27 mouse cellular contexts compared by ENCODE assay signal in the genomic region with DNA sequence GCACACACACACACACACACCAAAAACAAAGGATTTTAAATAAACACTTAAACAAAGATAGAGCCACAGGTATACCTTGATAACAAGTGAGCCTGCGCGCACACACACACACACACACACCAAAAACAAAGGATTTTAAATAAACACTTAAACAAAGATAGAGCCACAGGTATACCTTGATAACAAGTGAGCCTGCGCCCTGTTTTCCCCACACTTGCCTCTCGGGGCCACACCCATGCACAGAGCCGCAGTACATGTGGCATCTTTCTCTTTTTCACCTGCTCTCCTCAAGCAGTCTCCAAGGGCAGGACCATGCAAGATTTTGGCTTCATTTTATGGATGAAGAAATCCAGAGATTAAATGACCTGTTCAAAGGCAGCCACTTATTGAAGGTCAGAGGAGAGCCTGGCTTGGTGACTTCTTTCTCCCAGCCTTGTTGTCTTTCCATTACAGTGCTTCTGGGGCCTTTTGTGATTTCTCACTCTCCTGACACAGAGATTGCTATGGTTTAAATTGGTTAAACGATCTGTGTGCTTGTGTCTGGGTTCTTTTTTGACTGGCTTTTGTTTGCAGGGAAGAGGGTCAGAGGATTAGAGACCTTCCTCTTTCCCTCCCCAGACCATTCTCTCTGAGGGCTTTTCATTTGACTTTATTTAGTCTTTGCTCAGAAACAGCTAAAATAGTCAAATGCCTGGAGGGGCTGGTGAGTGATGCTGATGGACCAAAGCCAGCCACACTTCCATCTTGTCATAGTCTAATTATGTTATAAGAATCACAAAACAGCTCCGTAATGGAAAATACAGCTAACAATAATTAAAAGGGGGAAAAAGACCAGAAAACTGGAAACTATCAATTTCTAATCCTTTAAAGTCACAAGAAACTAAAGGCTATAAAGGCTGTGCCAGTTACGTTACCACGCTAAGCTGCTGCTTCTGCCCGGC. TPM values are rescaled to one million over a fixed set of nuclear protein-coding genes. Genes with fewer than 3 reads are reported as not detected.
DNase-seq lines count a peak whose midpoint lies in the region; ATAC-seq and TF ChIP-seq lines count a peak whose summit lies in the region.
"Had no signal": no experiment of that assay in that cellular context is flagged by ENCODE, and none has a peak within 500 bp of the region (broad histone marks: within the 10 kb centered on the region; RNA-seq: fewer than 3 reads in every experiment).

No protein-coding gene starts in this region.

- H3K4me2 ChIP-seq in forebrain, postnatal 0 days (ENCODE audit: low read depth), result no peak overlapping the region
- H3K4me2 ChIP-seq: heart, embryonic 11.5 days; hindbrain, embryonic 13.5 days had no signal

- no peaks in the 10 kb centered on the region for H3K4me1 ChIP-seq in forebrain, postnatal 0 days (ENCODE audit: insufficient read depth)
- H3K4me1 ChIP-seq in forebrain, embryonic 10.5 days, result peaks cover 20% of the 10 kb centered on the region
- H3K4me1 ChIP-seq in lung, adult 2 months (ENCODE audit: control insufficient read depth, insufficient read depth, low read length), result no peaks in the 10 kb centered on the region

- peak; percentile 45 for DNase-seq in forebrain, postnatal 0 days
- no peak for DNase-seq in forebrain, embryonic 10.5 days (ENCODE audit: extremely low spot score, low spot score)
- peak; percentile 69 for DNase-seq in lung, postnatal 10 days
- DNase-seq in lung, adult 2 months, result no peak
- DNase-seq in Muller cell, postnatal 12 days (ENCODE audit: inconsistent ontology term), result peak; percentile 40
- DNase-seq in retina, embryonic 14.5 days (ENCODE audit: low spot score), result peak; percentile 42
- DNase-seq in adrenal gland, adult 8-10 months, result no peak
- no peak for DNase-seq in left cerebral cortex, adult 8-10 months (ENCODE audit: low spot score in 2 of 2)
- DNase-seq: adrenal gland, postnatal 14 days; cerebellum, adult 11 months; cerebellum, postnatal 10 days; gastrocnemius, adult 2 months; heart, postnatal 10 days; kidney, adult 8-10 months; layer of hippocampus, postnatal 36 days had no signal

- no peak for ATAC-seq in forebrain, postnatal 0 days
- ATAC-seq: activated CD4-positive, CD25-positive, alpha-beta regulatory T cell, adult 4 months; CD4-positive, CD25-positive, alpha-beta regulatory T cell, adult 4 months; inflammation-experienced regulatory T-cells, adult 6 months had no signal

- H3K27ac ChIP-seq in forebrain, postnatal 0 days (ENCODE audit: low read depth, low read length), result no peak overlapping the region
- H3K27ac ChIP-seq in forebrain, embryonic 10.5 days, result no peak overlapping the region
- H3K27ac ChIP-seq: gastrocnemius, adult 2 months; hindbrain, embryonic 13.5 days; layer of hippocampus, adult 2 months; liver, embryonic 14.5 days; macrophage had no signal

- TF ChIP-seq CTCF in forebrain, postnatal 0 days (IDR thresholded peaks at IDR 0.05; ENCODE audit: low read depth), result no peak
- no peak for TF ChIP-seq CTCF in lung, adult 2 months (IDR thresholded peaks at IDR 0.05; ENCODE audit: insufficient read depth, low read length)

- no peak for TF ChIP-seq POLR2A in lung, adult 2 months (IDR thresholded peaks at IDR 0.05; ENCODE audit: borderline replicate concordance, extremely low read depth, low read depth, low read length)

- H3K4me3 ChIP-seq in forebrain, postnatal 0 days (ENCODE audit: low read depth, low read length), result no peak overlapping the region
- no peak overlapping the region for H3K4me3 ChIP-seq in forebrain, embryonic 10.5 days
- no peak overlapping the region for H3K4me3 ChIP-seq in lung, adult 2 months (replicated peaks; ENCODE audit: extremely low read depth, low read depth, low read length)
- H3K4me3 ChIP-seq: gastrocnemius, adult 2 months; hindbrain, embryonic 13.5 days; layer of hippocampus, adult 2 months had no signal

- H3K9me3 ChIP-seq in forebrain, postnatal 0 days (ENCODE audit: low read length), result no peaks in the 10 kb centered on the region
- no peaks in the 10 kb centered on the region for H3K9me3 ChIP-seq in forebrain, embryonic 10.5 days
- H3K9me3 ChIP-seq: hindbrain, embryonic 13.5 days had no signal

- 58% methylated on average over 10 of the region's 10 CpGs for WGBS in forebrain, postnatal 0 days
- WGBS in forebrain, embryonic 10.5 days, result 52% methylated on average over 10 of the region's 10 CpGs
- WGBS in lung, adult 2 months, result 79% methylated on average over 10 of the region's 10 CpGs

- H3K9ac ChIP-seq in forebrain, postnatal 0 days, result no peak overlapping the region
- H3K9ac ChIP-seq: hindbrain, embryonic 13.5 days; liver, embryonic 14.5 days had no signal

- H3K36me3 ChIP-seq in forebrain, postnatal 0 days (ENCODE audit: insufficient read depth), result no peaks in the 10 kb centered on the region
- no peaks in the 10 kb centered on the region for H3K36me3 ChIP-seq in forebrain, embryonic 10.5 days (replicated peaks)
- H3K36me3 ChIP-seq: hindbrain, embryonic 13.5 days had no signal

- H3K27me3 ChIP-seq in forebrain, postnatal 0 days (ENCODE audit: insufficient read depth, low read length), result no peaks in the 10 kb centered on the region
- peaks cover 65% of the 10 kb centered on the region for H3K27me3 ChIP-seq in forebrain, embryonic 10.5 days (ENCODE audit: poor library complexity, severe bottlenecking)

RNA-seq across cellular contexts. Expression of gene Tprg, which starts 46.9 kb away (rescaled TPM):
- not detected in 2 replicates for total RNA-seq in forebrain, postnatal 0 days (2014; rRNA removed)
- not detected in 2 replicates for polyA plus RNA-seq in forebrain, postnatal 0 days (2015; fragmentation: Nextera tagmentation; extraction: Ambion mirVana)
- polyA plus RNA-seq in forebrain, embryonic 10.5 days (2016; fragmentation: Nextera tagmentation; extraction: Ambion mirVana), result not detected in 2 replicates
- 2.6 TPM in 1 of 2 replicates, not detected in the other for polyA plus RNA-seq in lung, adult 2 months (2012; rRNA removed)
- total RNA-seq in adrenal gland, adult 8-10 months (2022), result not detected
- total RNA-seq in left cerebral cortex, adult 8-10 months (2022), result not detected
- total RNA-seq: adrenal gland, postnatal 14 days; ES-E14; gastrocnemius, adult 2 months; granulocyte monocyte progenitor cell, adult 5-6 weeks; heart, postnatal 10 days; layer of hippocampus, adult 2 months; layer of hippocampus, postnatal 36 days; left cerebral cortex, postnatal 25 days had no signal
- polyA plus RNA-seq: activated CD4-positive, CD25-positive, alpha-beta regulatory T cell, adult 4 months; CD4-positive, CD25-positive, alpha-beta regulatory T cell, adult 4 months; heart, embryonic 11.5 days; hindbrain, embryonic 13.5 days; liver, embryonic 14.5 days; macrophage; small intestine, adult 2 months had no signal

Comparison
In these comparisons a context has a peak if more than half of its experiments do, and no peak if none do; other contexts are left out.
1. DNase-seq: peak in forebrain, postnatal 0 days (single experiment), lung, postnatal 10 days (single experiment), Muller cell, postnatal 12 days (single experiment) and retina, embryonic 14.5 days (single experiment); none in forebrain, embryonic 10.5 days (single experiment), lung, adult 2 months (single experiment), adrenal gland, adult 8-10 months (single experiment) and left cerebral cortex, adult 8-10 months (0 of 2).